Mouse (Mus musculus): ENCODE data around the gene Csnk1g1. TPM values are rescaled to one million over a fixed set of nuclear protein-coding genes. Genes with fewer than 3 reads are reported as not detected.
A peak's percentile ranks its signal among the peaks of the same experiment; 100 is the strongest.

Gene Csnk1g1
- total and polyA plus RNA-seq, 2 experiments, result 1.6 to 5.3 TPM

GRCm38 (mm10) chr9:66004380-66004779 is 95.7 kb downstream of the Csnk1g1 start:
- TF ChIP-seq POLR2A (IDR thresholded peaks at IDR 0.05; ENCODE audit: extremely low read depth, insufficient read depth, low read length) (no peak), CTCF (IDR thresholded peaks at IDR 0.05; ENCODE audit: low read depth, low read length) (no peak)
- Histone ChIP-seq H3K79me2 (ENCODE audit: control insufficient read depth, insufficient read depth, low read length) (no peaks in the 10 kb centered on the region), H3K4me1 (ENCODE audit: control insufficient read depth, insufficient read depth, low read length) (peaks cover 4% of the 10 kb centered on the region; the same call in 1 of the 2 replicates), H3K36me3 (ENCODE audit: control insufficient read depth, insufficient read depth, low read length) (peaks cover 21% of the 10 kb centered on the region), H3K27me3 (ENCODE audit: control insufficient read depth, insufficient read depth, low read length) (no peaks in the 10 kb centered on the region), H3K4me3 (ENCODE audit: insufficient read depth, low read depth, low read length) (no peak overlapping the region), H3K9ac (ENCODE audit: low read depth, low read length) (no peak overlapping the region), H3K27ac (replicated peaks; ENCODE audit: insufficient read depth, low read depth, low read length) (no peak overlapping the region)
- peak; percentile 41 for DNase-seq (ENCODE audit: extremely low read depth, low read depth, low spot score)
- 60% methylated on average over 4 of the region's 4 CpGs for WGBS

GRCm38 (mm10) chr9:66007603-66008202 is 99.0 kb downstream of the Csnk1g1 start:
- H3K79me2 ChIP-seq (ENCODE audit: control insufficient read depth, insufficient read depth, low read length), result no peaks in the 10 kb centered on the region
- H3K9ac ChIP-seq (ENCODE audit: low read depth, low read length), result no peak overlapping the region
- TF ChIP-seq CTCF (IDR thresholded peaks at IDR 0.05; ENCODE audit: low read depth, low read length), result no peak
- no peak for TF ChIP-seq POLR2A (IDR thresholded peaks at IDR 0.05; ENCODE audit: extremely low read depth, insufficient read depth, low read length)
- 86% methylated on average over 7 of the region's 7 CpGs for WGBS
- no peaks in the 10 kb centered on the region for H3K27me3 ChIP-seq (ENCODE audit: control insufficient read depth, insufficient read depth, low read length)
- no peak overlapping the region for H3K4me3 ChIP-seq (ENCODE audit: insufficient read depth, low read depth, low read length)
- H3K27ac ChIP-seq (replicated peaks; ENCODE audit: insufficient read depth, low read depth, low read length), result no peak overlapping the region
- no peak for DNase-seq (ENCODE audit: extremely low read depth, low read depth, low spot score)
- peaks cover 4% of the 10 kb centered on the region; the same call in 1 of the 2 replicates for H3K4me1 ChIP-seq (ENCODE audit: control insufficient read depth, insufficient read depth, low read length)
- peaks cover 22% of the 10 kb centered on the region for H3K36me3 ChIP-seq (ENCODE audit: control insufficient read depth, insufficient read depth, low read length)

- H3K79me2 ChIP-seq (ENCODE audit: control insufficient read depth, insufficient read depth, low read length), result no peaks in the 10 kb centered on the region
- H3K4me1 ChIP-seq (ENCODE audit: control insufficient read depth, insufficient read depth, low read length), result no peaks in the 10 kb centered on the region; the same call in 1 of the 2 replicates
- H3K27ac ChIP-seq (replicated peaks; ENCODE audit: insufficient read depth, low read depth, low read length), result no peak overlapping the region
- H3K27me3 ChIP-seq (ENCODE audit: control insufficient read depth, insufficient read depth, low read length), result no peaks in the 10 kb centered on the region
- peaks cover 23% of the 10 kb centered on the region; the same call in 1 of the 2 replicates for H3K36me3 ChIP-seq (ENCODE audit: control insufficient read depth, insufficient read depth, low read length)
- DNase-seq (ENCODE audit: extremely low read depth, low read depth, low spot score), result no peak
- no peak overlapping the region for H3K4me3 ChIP-seq (ENCODE audit: insufficient read depth, low read depth, low read length)
- TF ChIP-seq POLR2A (IDR thresholded peaks at IDR 0.05; ENCODE audit: extremely low read depth, insufficient read depth, low read length), result no peak
- no peak for TF ChIP-seq CTCF (IDR thresholded peaks at IDR 0.05; ENCODE audit: low read depth, low read length)
- H3K9ac ChIP-seq (ENCODE audit: low read depth, low read length), result no peak overlapping the region
Observed at GRCm38 (mm10) chr9:66020601-66021000, 111.9 kb downstream of the Csnk1g1 start.

- Histone ChIP-seq H3K4me3 (ENCODE audit: insufficient read depth, low read depth, low read length) (no peak overlapping the region), H3K27me3 (ENCODE audit: control insufficient read depth, insufficient read depth, low read length) (no peaks in the 10 kb centered on the region), H3K4me1 (ENCODE audit: control insufficient read depth, insufficient read depth, low read length) (no peaks in the 10 kb centered on the region), H3K27ac (replicated peaks; ENCODE audit: insufficient read depth, low read depth, low read length) (no peak overlapping the region), H3K36me3 (ENCODE audit: control insufficient read depth, insufficient read depth, low read length) (peaks cover 13% of the 10 kb centered on the region), H3K79me2 (ENCODE audit: control insufficient read depth, insufficient read depth, low read length) (no peaks in the 10 kb centered on the region), H3K9ac (ENCODE audit: low read depth, low read length) (no peak overlapping the region)
- TF ChIP-seq POLR2A (IDR thresholded peaks at IDR 0.05; ENCODE audit: extremely low read depth, insufficient read depth, low read length) (no peak), CTCF (IDR thresholded peaks at IDR 0.05; ENCODE audit: low read depth, low read length) (no peak)
- WGBS, result 93% methylated on average over 4 of the region's 4 CpGs
- DNase-seq (ENCODE audit: extremely low read depth, low read depth, low spot score), result no peak
Observed at GRCm38 (mm10) chr9:66038082-66038481, 129.4 kb downstream of the Csnk1g1 start.

- no peak overlapping the region for H3K4me3 ChIP-seq (ENCODE audit: insufficient read depth, low read depth, low read length)
- H3K9ac ChIP-seq (ENCODE audit: low read depth, low read length), result no peak overlapping the region
- 98% methylated on average over 4 of the region's 4 CpGs for WGBS
Observed at GRCm38 (mm10) chr9:66038581-66038980, 129.9 kb downstream of the Csnk1g1 start.

GRCm38 (mm10) chr9:66039290-66039689 is 130.6 kb downstream of the Csnk1g1 start:
- TF ChIP-seq CTCF (IDR thresholded peaks at IDR 0.05; ENCODE audit: low read depth, low read length), result no peak
- no peak for TF ChIP-seq POLR2A (IDR thresholded peaks at IDR 0.05; ENCODE audit: extremely low read depth, insufficient read depth, low read length)
- Histone ChIP-seq H3K4me3 (ENCODE audit: insufficient read depth, low read depth, low read length) (no peak overlapping the region), H3K4me1 (ENCODE audit: control insufficient read depth, insufficient read depth, low read length) (no peaks in the 10 kb centered on the region), H3K27me3 (ENCODE audit: control insufficient read depth, insufficient read depth, low read length) (no peaks in the 10 kb centered on the region), H3K9ac (ENCODE audit: low read depth, low read length) (no peak overlapping the region), H3K27ac (replicated peaks; ENCODE audit: insufficient read depth, low read depth, low read length) (no peak overlapping the region), H3K79me2 (ENCODE audit: control insufficient read depth, insufficient read depth, low read length) (no peaks in the 10 kb centered on the region), H3K36me3 (ENCODE audit: control insufficient read depth, insufficient read depth, low read length) (peaks cover 9% of the 10 kb centered on the region)
- WGBS, result 97% methylated on average over 4 of the region's 4 CpGs
- no peak for DNase-seq (ENCODE audit: extremely low read depth, low read depth, low spot score)

More at GRCm38 (mm10) chr9:66038581-66038980, 129.9 kb downstream of the Csnk1g1 start:
- Histone ChIP-seq H3K79me2 (ENCODE audit: control insufficient read depth, insufficient read depth, low read length) (no peaks in the 10 kb centered on the region), H3K36me3 (ENCODE audit: control insufficient read depth, insufficient read depth, low read length) (peaks cover 13% of the 10 kb centered on the region), H3K4me1 (ENCODE audit: control insufficient read depth, insufficient read depth, low read length) (no peaks in the 10 kb centered on the region), H3K27me3 (ENCODE audit: control insufficient read depth, insufficient read depth, low read length) (no peaks in the 10 kb centered on the region), H3K27ac (replicated peaks; ENCODE audit: insufficient read depth, low read depth, low read length) (no peak overlapping the region)
- no peak for TF ChIP-seq POLR2A (IDR thresholded peaks at IDR 0.05; ENCODE audit: extremely low read depth, insufficient read depth, low read length)
- no peak for TF ChIP-seq CTCF (IDR thresholded peaks at IDR 0.05; ENCODE audit: low read depth, low read length)
- no peak for DNase-seq (ENCODE audit: extremely low read depth, low read depth, low spot score)
